Mouse (Mus musculus) thymus, postnatal 25 days (tissue): ENCODE measurements around the gene Ube3b.
A peak's percentile ranks its signal among the peaks of the same experiment; 100 is the strongest.

Source experiments
- DNase-seq: peaks from one replicate; pipeline ENCODE4 v3.0.0; 2022

The Ube3b gene

DNA sequence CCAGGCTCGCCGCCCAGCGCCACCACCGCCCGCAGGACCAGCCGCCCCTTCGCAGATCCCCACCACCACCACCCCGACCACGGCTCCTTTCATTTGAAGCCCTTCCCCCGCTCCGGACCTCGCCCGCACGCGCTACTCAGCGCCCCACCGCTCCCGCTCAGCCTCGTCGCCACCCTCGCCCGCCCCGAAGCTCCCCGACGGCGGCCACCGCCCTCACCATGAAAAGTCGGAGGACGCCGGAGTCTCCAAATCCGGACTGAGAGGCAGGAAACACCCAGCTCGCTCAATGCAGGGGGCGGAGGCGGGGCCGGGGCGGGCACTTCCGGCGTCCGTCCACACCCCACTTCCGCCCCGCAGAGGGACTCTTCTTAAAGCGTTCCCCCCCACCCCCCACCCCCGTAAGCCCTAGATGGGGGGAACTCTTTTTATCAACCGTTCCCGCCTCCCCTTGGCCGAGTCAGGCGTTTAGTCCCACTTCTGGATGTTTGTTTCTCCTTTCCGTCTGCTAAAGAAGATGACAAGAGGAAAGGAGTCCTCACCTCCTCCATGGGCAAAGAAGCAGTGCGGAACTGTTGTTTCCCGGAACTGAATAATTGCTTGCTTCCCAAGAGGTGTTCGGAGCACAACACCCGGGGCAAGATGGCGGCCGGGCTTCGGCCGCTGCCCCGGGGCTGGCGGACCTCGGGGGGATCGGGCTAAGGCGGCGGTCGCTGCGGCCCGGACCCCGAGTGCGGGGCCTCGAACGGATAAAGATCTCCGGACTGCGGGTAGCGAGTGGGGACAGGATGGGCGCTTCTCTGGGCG is at the start of gene Ube3b, which contains the start of gene Kctd10:
Gene Ube3b (plus strand): TSS at position 399 of the 804 bp plus-strand sequence.
Gene Kctd10 (minus strand): TSS at position 300 of the 804 bp plus-strand sequence.
- peak; percentile 82 for DNase-seq

DNA sequence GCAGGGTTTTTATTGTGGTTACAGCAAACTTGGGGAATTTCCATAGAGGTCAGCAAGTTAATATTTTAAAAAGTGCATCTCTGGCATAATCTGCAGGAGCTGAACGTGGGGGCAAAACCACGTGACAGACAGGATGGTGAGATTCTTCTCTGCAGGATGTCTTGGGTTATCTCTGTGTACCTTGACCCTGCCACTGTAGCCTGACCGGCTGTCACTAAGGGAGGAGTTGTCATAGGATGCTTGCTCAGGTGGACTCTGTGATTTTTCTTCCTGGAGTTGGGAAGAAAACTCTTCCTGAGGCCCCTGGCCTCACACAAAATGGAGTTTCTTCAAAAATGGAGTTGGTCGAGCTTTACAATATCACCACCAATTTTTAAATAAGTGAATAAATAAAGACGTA is 37.4 kb upstream of the Ube3b start:
- no peak for DNase-seq

DNA sequence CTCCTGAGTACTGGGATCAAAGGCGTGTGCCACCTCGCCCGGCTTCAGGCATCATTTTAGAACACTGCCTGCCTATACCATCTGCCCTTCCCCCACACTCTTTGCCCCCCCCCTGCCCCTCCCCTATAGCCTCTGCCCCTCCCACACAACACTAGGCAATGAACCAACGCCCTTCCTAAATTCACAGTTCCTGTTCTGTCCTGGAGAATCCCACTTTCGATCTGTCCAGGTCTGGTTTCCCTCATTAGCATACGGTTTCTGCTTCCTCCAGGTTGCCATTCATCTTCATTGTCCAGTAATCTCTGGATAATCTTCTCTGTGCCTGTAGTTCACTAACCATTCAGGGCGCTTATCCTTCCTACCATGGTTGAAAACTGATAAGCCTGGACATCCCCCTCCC is 36.8 kb upstream of the Ube3b start:
- DNase-seq: no peak

DNA sequence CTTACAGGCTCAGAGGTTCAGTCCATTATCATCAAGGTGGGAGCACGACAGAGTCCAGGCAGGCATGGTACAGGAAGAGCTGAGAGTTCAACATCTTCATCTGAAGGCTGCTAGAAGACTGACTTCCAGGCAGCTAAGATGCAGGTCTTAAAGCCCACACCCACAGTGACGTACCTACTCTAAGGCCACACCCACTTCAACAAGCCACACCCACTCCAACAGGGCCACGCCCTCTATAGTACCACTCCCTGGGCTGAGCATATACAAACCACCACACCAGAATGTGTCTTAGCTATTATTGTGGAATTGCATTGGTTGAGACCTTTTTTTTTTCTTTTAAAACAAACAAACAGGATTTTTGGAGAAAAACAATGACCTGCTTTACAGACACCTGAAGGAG is 34.9 kb upstream of the Ube3b start:
- peak; percentile 18 for DNase-seq

GRCm38 (mm10) chr5:114347005-114347404 is 33.4 kb upstream of the Ube3b start:
- no peak for DNase-seq

GRCm38 (mm10) chr5:114351490-114351889 is 28.9 kb upstream of the Ube3b start:
- no peak for DNase-seq

DNA sequence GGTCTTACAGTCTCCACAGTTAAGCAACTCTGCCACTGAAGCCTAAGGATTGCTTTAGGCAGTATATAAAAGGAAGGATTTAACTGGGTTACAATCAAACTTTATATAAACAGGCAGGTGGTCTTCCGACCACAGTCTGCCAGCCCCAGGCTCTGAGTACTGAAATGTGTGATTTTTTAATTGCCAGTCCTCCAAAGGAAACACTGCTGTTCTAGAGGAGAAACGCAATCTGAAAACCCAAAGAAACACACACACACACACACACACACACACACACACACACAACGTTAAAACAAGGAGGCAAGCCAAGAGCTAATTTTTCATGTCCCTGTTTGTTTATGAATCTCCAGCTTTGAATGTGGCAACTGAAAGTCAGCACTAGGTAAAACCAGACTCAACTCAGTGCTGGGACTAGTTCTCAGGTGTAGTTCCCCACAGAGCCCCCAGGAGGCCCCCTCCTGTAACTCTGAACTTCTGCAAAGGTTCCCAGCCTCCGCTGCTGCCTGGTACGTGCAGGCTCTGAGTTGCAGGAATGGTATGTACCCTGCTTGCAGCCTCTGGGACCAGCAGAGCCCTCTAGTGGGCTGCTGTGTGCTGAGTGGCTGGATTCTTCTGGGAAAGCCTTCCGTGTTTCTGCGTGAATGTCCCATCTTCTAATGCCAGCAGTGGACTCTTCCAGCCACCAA is 24.0 kb upstream of the Ube3b start:
- peak; percentile 82 for DNase-seq

GRCm38 (mm10) chr5:114356936-114357751 is 23.3 kb upstream of the Ube3b start:
- no peak for DNase-seq

DNA sequence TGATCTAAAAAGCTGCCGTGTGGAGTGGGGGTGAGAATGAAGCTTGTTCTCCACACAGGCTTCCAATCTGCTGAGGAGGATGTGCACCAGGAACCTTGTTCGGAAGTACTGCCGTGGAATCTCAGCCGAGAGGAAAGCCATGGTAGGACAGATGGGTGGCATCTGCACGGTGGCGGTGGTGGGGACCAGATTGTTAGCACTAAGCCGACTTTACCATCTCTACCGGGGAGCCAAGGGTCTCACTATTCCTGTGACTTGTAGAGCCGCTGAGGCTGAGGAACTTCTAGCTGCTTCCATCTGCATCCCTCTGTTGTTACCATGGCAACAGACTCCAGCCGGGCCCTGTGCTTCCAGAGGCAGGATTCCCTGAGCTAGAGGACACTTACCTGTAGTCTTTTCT is 21.6 kb upstream of the Ube3b start:
- no peak for DNase-seq

GRCm38 (mm10) chr5:114359586-114359985 is 20.8 kb upstream of the Ube3b start:
- no peak for DNase-seq

DNA sequence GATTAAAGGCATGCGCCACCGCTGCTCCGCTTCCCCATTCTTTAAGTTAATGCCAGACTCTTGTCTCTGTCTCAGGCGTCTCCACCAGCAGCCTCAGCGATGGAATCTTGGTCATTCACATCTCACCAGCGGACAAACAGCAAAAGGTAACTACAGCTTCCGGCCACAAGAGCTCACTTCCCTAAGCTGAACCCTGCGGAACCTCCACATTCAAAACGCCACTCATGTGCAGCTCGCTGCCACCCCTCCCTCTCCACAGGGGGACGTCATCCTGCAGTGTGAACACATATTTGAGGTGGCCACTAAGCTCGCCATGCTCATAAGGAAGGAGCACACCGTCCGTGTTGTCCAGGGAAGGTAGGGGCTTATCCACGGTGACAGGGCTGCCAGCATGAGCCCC is 19.4 kb upstream of the Ube3b start:
- DNase-seq: no peak

GRCm38 (mm10) chr5:114365043-114365752 is 15.2 kb upstream of the Ube3b start:
- DNase-seq: no peak

GRCm38 (mm10) chr5:114368121-114368520 is 12.3 kb upstream of the Ube3b start:
- no peak for DNase-seq

DNA sequence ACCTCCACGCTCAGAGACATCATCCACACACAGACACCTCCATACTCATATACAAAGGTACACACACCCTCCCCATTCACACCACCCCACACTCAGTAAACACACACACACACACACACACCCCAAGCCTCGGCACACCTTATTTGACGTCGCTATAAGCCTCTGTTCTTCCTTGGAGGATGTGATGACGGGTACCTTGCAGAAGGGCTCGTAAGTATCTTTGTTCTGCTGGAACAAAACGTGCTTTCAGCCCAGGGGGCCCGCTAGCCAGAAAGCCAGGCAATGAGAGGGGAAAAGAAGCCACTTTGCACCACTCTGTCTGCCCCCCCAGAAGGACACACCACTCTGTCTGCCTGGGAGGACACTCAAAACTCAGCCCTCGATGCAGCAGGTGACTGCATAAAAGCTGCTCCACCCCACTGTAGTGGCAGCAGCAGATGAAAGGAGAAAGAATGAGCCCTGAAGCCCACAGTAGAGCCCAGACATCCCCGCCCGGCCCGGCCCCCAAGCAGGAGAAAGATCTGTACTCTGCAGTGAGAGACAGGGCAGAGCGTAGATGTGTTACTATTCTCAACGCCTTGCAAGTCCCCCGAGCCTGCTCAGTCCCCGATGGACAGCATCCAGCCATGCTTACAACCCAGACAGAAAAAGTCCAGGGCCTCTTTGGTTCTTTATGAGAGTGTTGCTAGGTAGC is 11.5 kb upstream of the Ube3b start:
- DNase-seq: no peak

DNA sequence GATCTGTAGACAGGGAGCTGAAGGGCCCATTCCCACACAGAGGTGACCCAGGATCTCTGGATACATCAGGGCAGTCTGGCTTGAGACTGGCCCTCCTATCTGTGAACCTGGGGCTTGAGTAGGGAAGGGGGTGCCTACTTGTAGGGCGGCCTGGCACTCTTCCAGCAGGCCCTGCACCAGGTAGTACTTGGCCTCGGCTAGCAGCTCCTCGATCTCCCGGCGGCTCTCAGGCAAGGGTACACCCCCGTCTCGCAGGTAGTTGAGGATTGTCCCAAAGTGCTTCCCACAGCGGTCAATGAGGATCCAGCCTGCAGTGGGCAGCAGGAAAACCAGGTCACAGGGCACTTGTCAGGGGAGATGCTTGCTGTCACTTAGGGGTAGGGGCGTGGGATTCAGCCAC is 10.5 kb upstream of the Ube3b start:
- DNase-seq: no peak

- DNase-seq: no peak
Measured at GRCm38 (mm10) chr5:114370371-114370776, 10.0 kb upstream of the Ube3b start.

DNA sequence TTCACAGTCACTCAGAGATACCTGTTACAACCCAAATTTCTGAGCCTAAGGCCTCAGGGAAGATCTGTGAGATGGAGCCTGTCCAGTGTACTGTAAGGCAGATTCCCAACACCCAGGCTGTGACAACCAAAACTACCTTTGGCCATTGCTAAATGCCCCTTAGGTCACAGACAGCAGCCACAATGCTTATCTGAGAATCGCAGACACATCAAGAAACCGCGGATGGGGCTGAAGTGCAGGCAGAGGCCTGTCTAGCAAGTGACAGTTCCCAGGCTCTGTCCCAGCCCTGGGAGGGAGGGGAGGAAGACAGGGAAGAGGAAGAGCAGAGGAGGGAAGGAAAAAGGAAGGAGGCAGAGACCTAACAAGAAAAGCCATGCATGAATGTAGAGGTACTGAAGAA is 9.1 kb upstream of the Ube3b start:
- no peak for DNase-seq

GRCm38 (mm10) chr5:114371731-114372473 is 8.5 kb upstream of the Ube3b start:
- no peak for DNase-seq

- no peak for DNase-seq
Measured at GRCm38 (mm10) chr5:114372565-114372964, 7.8 kb upstream of the Ube3b start.

- DNase-seq: no peak
Measured at GRCm38 (mm10) chr5:114373174-114373573, 7.2 kb upstream of the Ube3b start.

- no peak for DNase-seq
Measured at GRCm38 (mm10) chr5:114373581-114373980, 6.8 kb upstream of the Ube3b start.
